Mouse (Mus musculus): ENCODE measurements around the gene Necab3. TPM values are rescaled to one million over a fixed set of nuclear protein-coding genes. Genes with fewer than 3 reads are reported as not detected.

The Necab3 gene
- polyA plus RNA-seq, 1 experiment: 0.83 TPM

GRCm38 (mm10) chr2:154549886-154550189 lies 8.9 kb downstream of the Necab3 start:
- DNase-seq (ENCODE audit: low read depth, low spot score): no peak
- 17% methylated on average over 20 of the region's 20 CpGs for WGBS

DNA sequence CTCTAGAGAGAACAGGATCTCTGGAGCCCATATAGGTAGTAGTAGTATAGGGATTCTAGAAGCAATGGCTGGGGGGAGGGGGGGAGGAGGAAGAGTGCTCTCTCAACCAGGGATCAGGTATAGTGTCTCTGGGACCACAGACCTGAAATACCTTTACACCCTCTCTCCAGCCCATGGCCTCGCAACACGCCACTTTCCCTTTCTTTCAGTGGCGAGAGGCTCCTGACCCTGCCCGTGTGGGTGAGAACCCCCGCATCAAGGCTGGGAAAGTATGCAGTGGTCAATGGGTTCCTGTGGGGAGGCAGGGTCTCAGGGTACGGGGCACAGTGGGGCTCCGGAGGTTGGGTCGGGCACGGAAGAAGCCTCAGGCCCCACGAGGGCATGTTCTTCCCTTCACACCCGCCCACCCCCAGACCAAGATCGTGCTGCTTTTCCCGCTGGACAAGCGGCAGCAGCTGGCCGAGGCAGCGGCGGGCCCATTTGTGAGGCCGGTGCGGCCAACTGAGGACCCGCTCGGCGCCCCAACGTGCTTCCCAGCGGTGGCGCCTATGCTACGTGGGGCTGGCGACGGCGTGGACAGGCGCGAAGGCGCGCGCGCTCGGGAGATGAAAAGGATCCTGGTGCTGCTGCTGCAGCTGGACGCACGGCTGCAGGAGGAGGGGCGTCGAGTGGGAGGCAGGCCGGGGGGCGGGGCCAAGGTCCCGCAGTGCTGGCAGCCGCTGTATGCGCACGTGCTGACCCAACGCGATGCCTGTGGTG lies 9.4 kb downstream of the Necab3 start:
- DNase-seq (ENCODE audit: low read depth, low spot score): no peak
- 7% methylated on average over 48 of the region's 48 CpGs for WGBS

DNA sequence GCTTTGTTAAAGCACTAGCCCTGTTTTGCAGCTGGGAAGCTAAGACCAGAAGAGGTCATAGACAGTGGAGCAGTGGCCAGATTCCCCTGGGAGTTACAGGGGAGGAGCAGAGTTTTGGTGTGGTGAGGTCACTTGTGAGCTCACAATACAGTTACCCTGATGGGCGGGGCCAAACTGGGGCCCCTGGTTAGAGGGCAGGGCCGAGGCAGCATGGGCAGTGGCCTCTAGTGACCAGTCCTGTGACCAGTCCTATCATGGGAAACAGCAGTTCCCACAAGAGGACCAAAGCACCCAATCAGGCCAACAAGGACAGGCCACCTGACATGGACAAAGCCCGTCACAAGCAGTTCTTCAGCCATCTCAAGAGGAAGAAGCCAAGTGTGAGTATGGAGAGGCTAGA lies 10.0 kb downstream of the Necab3 start:
- WGBS: 66% methylated on average over 3 of the region's 3 CpGs

DNA sequence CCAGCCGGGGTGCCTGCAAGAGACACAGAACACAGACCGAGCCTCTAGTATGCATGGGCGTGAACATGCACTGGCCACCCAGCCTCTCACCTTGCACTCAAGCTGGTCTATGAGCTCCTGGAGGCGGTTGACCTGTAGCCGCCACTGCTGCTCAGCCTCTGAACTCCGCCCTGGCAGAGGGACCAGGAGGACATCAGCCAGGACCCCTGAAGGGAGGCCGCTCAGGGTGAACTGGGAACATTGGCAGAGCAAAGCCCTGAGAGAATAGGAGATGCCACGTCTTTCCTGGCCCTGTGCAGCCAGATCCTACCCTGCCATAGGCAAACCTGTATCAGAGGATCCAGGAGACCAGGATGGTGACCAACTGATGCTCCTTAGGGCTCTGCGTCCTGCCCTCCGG lies 12.0 kb downstream of the Necab3 start, which contains the start of gene 1700003F12Rik:
Gene 1700003F12Rik, plus strand, starts transcription at position 375 of the 400 bp plus-strand sequence.
- no peak for DNase-seq (ENCODE audit: low read depth, low spot score)
- 92% methylated on average over 10 of the region's 10 CpGs for WGBS

More for the DNA sequence above, 10.0 kb downstream of the Necab3 start:
- DNase-seq (ENCODE audit: low read depth, low spot score): no peak

- WGBS: 81% methylated on average over 9 of the region's 9 CpGs
Measured at GRCm38 (mm10) chr2:154543567-154544347, 14.9 kb downstream of the Necab3 start.

DNA sequence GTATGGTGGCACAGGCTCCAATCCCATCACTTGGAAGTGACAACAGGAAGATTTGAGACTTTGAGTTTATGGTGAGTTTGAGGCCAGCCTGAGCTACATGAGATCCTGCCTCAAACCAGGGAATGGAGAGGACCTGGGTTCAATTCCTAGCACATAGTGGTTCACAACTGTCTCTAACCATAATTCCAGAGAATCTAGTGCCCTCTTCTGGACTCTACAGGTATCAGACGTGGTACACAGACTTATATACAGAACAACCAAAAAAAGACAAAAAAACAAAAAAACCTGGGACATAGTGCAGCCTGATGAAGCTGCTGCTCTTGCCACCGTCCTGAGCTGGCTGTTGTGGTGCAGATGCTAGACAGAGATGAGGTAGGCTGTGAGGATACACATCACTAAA lies 17.1 kb downstream of the Necab3 start:
- no peak for DNase-seq (ENCODE audit: low read depth, low spot score)
- 94% methylated on average over 2 of the region's 2 CpGs for WGBS

More at GRCm38 (mm10) chr2:154543567-154544347, 14.9 kb downstream of the Necab3 start:
- DNase-seq (ENCODE audit: low read depth, low spot score): no peak

DNA sequence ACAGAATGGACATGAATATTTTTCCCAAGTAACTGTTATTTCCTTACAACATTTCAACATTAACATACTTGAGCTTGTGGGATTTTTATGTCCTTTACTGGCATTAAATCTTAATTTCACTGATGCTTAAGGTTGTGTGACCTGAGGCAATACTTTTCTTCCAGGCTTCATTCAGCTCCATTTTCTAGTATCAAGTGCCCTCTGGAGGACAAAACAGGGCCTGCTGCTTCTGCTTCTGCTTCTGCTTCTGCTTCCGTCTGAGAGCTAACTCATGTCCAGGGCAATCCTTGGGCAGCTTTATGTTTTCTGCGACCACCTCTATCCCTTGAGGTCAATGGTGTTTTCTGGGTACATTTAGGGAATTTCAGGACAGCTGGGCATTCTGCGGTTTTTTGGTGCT lies 19.0 kb downstream of the Necab3 start:
- DNase-seq (ENCODE audit: low read depth, low spot score): no peak
- WGBS: 77% methylated on average over 3 of the region's 3 CpGs

GRCm38 (mm10) chr2:154538710-154539109 lies 20.0 kb downstream of the Necab3 start:
- DNase-seq (ENCODE audit: low read depth, low spot score): no peak
- 34% methylated on average over 3 of the region's 3 CpGs for WGBS

DNA sequence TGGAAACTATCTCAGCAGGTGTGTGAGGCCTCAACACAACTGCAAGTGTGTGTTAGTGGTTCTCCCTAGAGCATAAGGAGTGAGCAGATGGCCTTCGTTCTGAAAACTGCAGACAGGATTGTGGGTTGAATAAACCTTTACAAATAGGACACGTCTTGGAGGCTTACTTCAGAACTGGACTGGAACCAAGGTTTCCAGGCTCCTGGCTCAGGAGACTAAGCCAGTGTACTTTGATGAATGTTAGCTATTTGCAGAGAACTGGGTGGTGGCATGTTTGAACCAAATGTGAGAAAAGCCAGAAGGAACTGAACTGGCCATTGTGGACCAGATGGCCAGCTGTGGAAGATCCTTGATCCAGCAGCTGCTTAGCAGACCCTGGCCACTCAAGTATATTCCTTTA lies 20.4 kb downstream of the Necab3 start:
- DNase-seq (ENCODE audit: low read depth, low spot score): no peak
- WGBS: 66% methylated on average over 2 of the region's 2 CpGs

DNA sequence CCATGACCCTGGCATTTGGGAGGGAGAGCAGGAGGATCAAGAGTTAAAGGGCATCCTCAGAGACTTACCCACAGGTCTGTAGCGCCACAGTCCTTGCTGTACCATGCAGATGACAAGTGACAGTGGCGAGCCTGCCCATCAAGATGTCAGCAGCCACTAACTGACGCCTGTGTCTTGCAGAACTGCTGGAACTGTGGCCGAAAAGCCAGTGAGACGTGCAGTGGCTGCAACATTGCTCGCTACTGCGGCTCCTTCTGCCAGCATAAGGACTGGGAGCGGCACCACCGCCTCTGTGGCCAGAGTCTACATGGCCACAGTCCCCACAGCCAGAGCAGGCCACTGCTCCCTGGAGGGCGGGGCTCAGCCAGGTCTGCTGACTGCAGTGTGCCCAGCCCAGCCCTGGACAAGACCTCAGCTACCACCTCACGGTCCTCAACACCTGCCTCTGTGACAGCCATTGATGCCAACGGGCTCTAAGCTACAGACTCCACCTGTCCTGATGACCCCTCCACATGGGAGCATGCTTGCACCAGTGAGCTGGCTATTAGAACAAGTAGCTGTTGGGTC lies 23.9 kb downstream of the Necab3 start:
- WGBS: 91% methylated on average over 12 of the region's 12 CpGs

DNA sequence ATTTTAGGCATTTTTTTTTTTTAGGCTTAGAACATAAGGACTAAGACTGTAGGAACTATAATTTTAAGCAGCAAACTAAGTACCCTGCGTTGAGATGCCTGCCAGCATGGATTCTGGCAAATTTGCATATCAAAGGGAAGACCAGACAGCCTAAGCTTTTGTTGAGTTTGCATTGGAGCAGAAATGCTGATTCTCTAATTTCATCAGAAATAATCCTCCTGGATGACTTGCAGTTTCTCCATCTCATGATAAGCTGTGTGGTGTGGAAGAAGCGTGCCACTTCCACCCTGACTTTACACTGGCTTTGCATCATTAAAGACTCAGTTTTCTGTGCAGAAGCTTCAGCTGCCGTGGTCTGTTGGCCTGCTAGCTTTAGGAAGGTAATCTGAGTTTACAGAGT lies 25.8 kb downstream of the Necab3 start:
- WGBS: 83% methylated on average over 3 of the region's 3 CpGs
- DNase-seq (ENCODE audit: low read depth, low spot score): no peak

More for the DNA sequence above, 23.9 kb downstream of the Necab3 start:
- DNase-seq (ENCODE audit: low read depth, low spot score): no peak

- DNase-seq (ENCODE audit: low read depth, low spot score): no peak
- WGBS: 72% methylated on average over 3 of the region's 3 CpGs
Measured at GRCm38 (mm10) chr2:154526531-154526930, 32.2 kb downstream of the Necab3 start.

DNA sequence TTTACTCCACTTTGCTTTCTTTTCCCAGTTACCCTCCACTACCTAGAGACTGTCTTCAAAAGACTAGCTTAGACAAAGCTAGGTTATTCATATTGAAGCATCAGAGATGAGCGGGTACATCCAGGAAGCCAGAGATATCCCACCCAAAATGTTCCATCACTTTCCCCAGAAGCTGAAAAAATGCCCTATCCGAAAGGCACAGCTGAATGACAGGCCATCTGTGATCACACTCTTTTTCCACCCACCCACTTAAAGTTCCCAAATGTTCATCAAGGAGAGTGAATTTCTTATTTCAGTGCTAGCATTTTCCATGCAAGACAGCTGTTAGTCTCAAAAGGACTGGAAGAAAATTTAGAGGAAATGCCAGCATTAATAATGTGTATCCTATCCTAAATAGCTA lies 33.4 kb downstream of the Necab3 start:
- DNase-seq (ENCODE audit: low read depth, low spot score): no peak
- 94% methylated on average over 2 of the region's 2 CpGs for WGBS

DNA sequence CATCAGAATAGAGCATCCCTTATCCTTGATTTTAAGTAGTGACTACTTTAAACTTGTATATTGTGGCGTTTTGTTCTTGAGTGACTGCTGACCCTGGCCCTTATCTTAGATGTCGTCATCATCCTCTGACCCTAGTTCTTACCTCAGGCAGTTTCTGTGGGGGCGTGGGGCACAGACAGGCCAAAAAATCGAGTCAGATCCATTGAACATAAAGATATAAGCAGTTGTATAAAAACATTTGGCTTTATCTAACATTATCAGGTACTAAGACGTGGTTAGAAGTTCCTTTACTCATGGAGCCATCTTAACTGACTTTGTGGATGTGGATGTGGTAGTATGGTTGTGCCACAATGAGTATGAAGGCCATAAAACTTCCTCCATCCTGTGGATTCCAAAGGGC lies 36.4 kb downstream of the Necab3 start:
- 89% methylated on average over 5 of the region's 5 CpGs for WGBS
- no peak for DNase-seq (ENCODE audit: low read depth, low spot score)

DNA sequence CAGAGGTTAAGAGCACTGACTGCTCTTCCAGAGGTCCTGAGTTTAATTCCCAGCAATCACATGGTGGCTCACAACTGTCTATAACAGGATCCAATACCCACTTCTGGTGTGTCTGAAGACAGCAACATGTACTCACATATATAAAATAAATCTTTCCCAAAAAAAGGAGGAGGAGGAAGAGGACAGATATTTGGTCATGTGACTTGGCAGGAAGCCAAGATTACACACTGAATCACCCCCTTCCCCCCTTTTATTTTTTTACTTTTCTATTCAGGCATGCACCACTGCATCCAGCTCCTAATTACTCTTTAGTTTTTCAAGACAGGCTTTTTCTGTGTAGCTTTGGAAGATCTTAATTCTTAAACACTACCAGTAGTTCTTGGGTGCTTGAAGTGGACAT lies 37.2 kb downstream of the Necab3 start:
- DNase-seq (ENCODE audit: low read depth, low spot score): no peak

- DNase-seq (ENCODE audit: low read depth, low spot score): no peak
- 84% methylated on average over 5 of the region's 5 CpGs for WGBS
Measured at GRCm38 (mm10) chr2:154517424-154517823, 41.3 kb downstream of the Necab3 start.

DNA sequence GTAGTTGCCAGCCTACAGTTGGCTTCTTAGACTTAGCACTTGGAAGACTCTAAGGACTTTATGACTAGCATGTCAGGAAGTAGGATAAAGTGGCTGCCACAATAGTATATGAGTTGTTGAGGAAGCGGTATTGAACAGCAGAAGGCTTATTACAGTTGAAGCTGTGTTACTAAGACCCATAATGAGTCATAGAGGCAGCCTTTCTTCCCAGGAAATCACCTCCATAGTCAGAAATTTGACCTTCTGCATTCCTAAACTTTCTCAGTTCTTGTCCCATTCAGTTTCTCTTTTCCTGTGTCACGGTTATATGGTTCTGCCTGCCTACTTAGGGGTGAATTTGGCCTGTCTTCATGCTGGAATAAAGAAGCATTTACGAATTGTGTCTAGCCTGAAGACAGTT lies 41.7 kb downstream of the Necab3 start:
- WGBS: 77% methylated on average over 3 of the region's 3 CpGs
- no peak for DNase-seq (ENCODE audit: low read depth, low spot score)

DNA sequence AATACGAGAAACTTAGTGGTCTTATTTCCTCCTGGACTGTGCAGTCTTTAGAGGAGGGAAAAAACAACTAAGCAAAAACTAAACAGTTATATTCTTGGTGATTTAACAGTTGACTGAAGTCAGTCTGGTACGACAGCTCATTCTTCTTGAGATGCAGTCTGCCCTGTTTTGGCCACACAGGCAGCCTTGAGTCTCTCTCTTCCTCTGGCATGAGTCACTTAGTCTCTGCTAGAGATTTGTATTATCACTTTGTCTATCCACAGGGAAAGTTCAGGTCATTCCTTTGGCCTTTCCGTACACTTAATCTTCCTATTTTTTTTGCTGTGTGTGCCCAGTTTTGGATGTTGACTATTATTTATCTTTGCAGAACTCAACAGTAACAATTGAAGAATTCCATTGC lies 48.5 kb downstream of the Necab3 start:
- 85% methylated on average over 3 of the region's 3 CpGs for WGBS
- DNase-seq (ENCODE audit: low read depth, low spot score): no peak

- no peak for DNase-seq (ENCODE audit: low read depth, low spot score)
- WGBS: 91% methylated on average over 4 of the region's 4 CpGs
Measured at GRCm38 (mm10) chr2:154508450-154508849, 50.2 kb downstream of the Necab3 start.

DNA sequence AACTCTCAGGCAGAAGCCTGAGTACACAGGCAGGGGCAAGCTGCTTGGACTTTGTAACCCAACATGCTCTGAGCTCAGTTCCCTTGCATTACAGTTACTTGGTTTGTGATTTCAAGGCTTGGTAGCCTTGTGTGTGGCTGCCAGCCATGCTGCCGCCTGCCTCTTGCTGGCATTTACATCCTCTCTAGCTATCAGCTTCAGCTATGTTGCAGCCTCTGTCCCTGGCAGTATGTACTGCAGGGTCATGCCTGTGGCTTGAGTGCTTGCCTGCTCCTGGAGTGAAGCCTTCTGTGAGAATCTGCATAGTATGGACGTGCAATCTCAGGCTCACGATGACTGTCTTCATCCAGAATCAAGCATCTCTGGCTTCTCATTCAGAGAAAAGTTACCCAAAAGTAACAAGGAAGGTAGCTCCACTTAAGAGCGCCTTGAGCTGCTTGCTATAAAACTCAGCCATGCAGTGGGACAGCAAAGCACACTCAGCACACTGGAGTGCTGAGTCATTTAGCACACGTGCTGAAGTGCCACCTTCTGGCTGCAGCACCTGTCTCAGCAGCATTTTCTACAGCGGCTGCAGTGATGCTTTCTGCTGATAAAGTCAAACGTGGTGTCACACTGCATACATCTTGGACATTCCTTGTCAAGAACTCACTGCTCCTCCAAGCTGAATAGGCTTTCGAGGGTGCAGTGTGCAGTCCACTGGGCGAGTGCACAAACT lies 51.0 kb downstream of the Necab3 start:
- DNase-seq (ENCODE audit: low read depth, low spot score): no peak
- WGBS: 48% methylated on average over 9 of the region's 9 CpGs

All from large intestine, adult 2 months (tissue).